Mouse (Mus musculus) cerebellum, postnatal 25 days (tissue): ENCODE data around the gene Ggcx.
"Not testable (repeated sequence)": the region's sequence is repeated elsewhere in the genome, so short reads cannot be mapped to it uniquely, and the experiment has no call there.

ENCODE experiments used
- DNase-seq, 2 experiments: peaks; one replicate each; pipeline ENCODE4 v3.0.0; 2021; ENCODE audit warnings: mixed read lengths in 2 of 2

Gene Ggcx

GRCm38 (mm10) chr6:72465361-72466157 lies 51.5 kb downstream of the Ggcx start:
- DNase-seq, result no peak

DNA sequence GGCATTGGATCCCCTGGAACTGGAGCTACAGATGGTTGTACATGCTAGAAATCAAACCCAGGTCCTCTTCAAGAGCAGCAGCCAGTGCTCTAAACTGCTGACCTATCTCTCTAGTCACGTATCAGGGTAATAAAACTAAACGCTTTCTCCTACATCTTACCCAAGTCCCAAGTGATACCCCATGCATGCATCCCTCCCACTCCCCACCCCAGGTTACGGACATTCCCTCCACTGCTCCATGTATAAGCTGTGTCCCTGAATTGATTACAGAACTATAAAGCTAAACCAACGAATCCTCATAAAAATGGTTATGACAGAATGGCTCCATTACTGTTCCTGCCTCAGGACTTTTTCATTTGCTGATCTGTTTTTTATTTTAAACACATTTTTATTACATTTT lies 52.1 kb downstream of the Ggcx start:
- DNase-seq, result no peak

DNA sequence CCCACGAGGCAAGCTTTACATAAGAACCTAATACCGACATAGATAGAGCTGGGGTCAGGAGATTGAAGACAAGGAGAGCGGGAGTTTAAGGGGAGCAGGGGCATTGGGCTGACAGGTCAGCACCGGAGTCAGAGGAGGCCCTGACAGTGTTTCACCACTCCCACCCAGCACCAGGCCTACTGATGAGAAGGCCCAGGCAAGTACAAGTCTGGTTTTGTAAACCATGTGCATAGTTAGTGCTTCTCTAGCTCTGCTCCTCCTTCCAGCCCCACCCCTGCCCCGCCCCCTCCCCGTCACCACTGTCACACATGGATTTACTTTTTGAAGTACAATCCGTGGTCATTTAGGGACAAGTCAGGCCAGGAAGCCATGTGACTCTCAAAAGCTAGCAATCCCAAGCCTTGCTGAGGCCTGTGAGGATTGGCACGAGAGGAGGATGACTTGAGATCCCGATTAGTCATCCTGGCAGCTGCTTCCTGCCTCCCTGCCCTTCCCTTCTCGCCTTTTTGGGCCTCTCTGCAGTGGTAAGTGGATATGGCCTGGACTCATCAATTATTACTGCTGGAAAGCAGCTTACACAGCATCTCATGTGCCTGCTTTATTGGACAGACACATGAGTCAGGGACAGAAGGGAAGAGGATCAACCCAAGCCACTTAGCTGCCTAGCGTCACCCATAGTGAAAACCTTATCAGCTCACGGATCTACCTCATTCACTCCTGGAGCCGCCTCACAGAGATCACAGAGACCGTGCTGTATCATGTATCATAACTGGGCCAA lies 59.3 kb downstream of the Ggcx start:
- no peak for DNase-seq

- no peak for DNase-seq
These were observed 61.3 kb downstream of the Ggcx start for GRCm38 (mm10) chr6:72475221-72475985.

DNA sequence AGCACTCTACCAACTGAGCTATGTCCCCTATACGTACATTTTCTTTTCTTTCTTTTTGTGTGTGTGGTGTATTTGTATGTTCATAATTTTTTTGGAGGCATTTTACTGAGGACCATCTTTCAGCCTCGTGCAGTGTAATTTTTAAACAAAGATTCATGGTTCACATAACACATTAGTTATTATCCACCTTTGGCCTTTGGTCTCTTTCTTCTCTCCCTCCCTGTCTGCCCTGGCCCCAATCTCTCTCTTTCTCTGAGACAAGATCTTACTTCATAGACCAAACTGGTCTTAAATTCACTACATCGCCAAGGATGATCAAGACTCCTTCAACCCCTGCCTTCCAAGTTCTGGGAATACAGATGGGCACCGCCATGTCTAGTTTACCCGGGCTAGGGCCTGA lies 62.7 kb downstream of the Ggcx start:
- no peak for DNase-seq

- no peak for DNase-seq
These were observed 63.5 kb downstream of the Ggcx start for GRCm38 (mm10) chr6:72477621-72478020.

DNA sequence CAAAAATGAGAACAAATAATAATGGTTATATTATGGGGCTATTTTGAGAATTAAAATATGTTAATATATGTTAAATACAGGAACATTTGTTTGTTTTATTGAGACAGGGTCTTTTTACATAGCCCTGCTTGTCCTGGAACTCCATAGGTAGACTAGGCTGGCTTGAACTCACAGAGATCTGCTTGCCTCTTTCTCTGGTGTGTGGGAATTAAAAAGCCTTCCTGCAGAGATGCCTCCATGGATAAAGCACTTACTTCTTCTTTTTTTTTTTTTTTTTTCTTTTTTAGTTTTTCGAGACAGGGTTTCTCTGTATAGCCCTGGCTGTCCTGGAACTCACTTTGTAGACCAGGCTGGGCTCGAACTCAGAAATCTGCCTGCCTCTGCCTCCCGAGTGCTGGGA lies 64.6 kb downstream of the Ggcx start:
- not testable (repeated sequence) for DNase-seq

GRCm38 (mm10) chr6:72479645-72480421 lies 65.7 kb downstream of the Ggcx start:
- no peak for DNase-seq

DNA sequence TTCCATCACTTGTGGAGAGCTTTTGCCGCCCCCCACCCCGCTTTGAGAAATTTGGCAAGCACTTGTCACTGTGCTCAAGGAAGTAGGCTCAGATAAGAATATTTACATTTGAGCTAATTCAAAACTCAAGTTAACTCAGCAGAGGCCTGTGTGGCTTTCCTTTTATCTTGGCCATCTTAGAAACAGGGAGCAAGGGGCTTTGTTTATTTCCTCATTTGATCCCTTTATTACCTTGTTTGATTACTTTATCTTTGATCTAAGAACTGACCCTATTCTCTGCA lies 66.3 kb downstream of the Ggcx start:
- DNase-seq, result no peak
